Mouse (Mus musculus): ENCODE measurements around the gene Eps8l1. TPM values are rescaled to one million over a fixed set of nuclear protein-coding genes. Genes with fewer than 3 reads are reported as not detected.

Gene Eps8l1
- total and polyA plus RNA-seq, 2 experiments, result 1.4 to 6.5 TPM

GRCm38 (mm10) chr7:4501558-4502397 lies 41.3 kb downstream of the Eps8l1 start, which contains the start of gene Ppp1r12c:
TSS of gene Ppp1r12c (minus strand) at chr7:4501680.
- TF ChIP-seq POLR2A (IDR thresholded peaks at IDR 0.05; ENCODE audit: extremely low read depth, insufficient read depth, low read length) (peak; percentile 45; the same call in 1 of the 2 replicates), CTCF (IDR thresholded peaks at IDR 0.05; ENCODE audit: low read depth, low read length) (no peak)
- no peaks in the 10 kb centered on the region for H3K27me3 ChIP-seq (ENCODE audit: control insufficient read depth, insufficient read depth, low read length)
- peak within 1 kb of the TSS; percentile 97 for H3K4me3 ChIP-seq (ENCODE audit: insufficient read depth, low read depth, low read length)
- H3K27ac ChIP-seq (replicated peaks; ENCODE audit: insufficient read depth, low read depth, low read length), result peak within 1 kb of the TSS; percentile 90
- WGBS, result 1% methylated on average over 62 of the region's 62 CpGs
- no peaks in the 10 kb centered on the region for H3K36me3 ChIP-seq (ENCODE audit: control insufficient read depth, insufficient read depth, low read length)
- peak within 1 kb of the TSS; percentile 91 for H3K9ac ChIP-seq (ENCODE audit: low read depth, low read length)
- H3K4me1 ChIP-seq (ENCODE audit: control insufficient read depth, insufficient read depth, low read length), result peaks cover 10% of the 10 kb centered on the region
- H3K79me2 ChIP-seq (ENCODE audit: control insufficient read depth, insufficient read depth, low read length), result peaks cover 27% of the 10 kb centered on the region
- peak; percentile 86 for DNase-seq (ENCODE audit: extremely low read depth, low read depth, low spot score)

DNA sequence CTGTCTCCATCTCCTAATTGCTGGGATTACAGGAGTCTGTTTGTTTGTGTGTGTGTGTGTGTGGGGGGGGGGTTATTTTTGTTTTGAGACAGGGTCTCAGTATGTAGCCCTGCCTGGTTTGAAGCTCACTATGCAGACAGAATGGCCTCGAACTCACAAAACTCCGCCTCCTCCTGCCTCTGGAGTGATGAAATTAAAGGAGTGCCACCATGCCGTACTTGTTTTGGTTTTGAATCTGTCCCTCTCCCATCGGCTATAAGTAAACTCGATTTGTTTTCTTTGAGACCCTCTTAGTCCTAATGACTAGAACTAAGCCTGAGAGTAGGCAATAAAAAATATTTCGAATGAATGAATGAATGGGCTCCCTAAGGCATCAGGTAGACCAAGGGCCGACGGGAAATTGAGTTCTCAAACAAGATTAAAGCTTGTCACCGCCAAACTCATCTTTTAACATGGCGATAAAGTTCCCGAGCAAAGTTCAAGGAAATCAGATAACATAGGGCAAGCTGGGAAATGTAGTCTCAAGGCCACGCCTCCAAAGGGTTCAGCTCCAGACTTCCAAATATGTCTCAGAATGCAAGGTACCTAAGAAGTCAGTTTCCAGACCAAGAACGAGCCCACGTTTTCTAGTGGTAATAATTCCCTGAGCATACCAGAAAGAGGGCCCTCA lies 42.1 kb downstream of the Eps8l1 start:
- Histone ChIP-seq H3K79me2 (ENCODE audit: control insufficient read depth, insufficient read depth, low read length) (peaks cover 27% of the 10 kb centered on the region), H3K4me1 (ENCODE audit: control insufficient read depth, insufficient read depth, low read length) (peaks cover 10% of the 10 kb centered on the region), H3K27ac (replicated peaks; ENCODE audit: insufficient read depth, low read depth, low read length) (peak overlapping the region; percentile 90), H3K4me3 (ENCODE audit: insufficient read depth, low read depth, low read length) (peak overlapping the region; percentile 40; the same call in 1 of the 2 replicates), H3K9ac (ENCODE audit: low read depth, low read length) (no peak overlapping the region), H3K36me3 (ENCODE audit: control insufficient read depth, insufficient read depth, low read length) (no peaks in the 10 kb centered on the region), H3K27me3 (ENCODE audit: control insufficient read depth, insufficient read depth, low read length) (no peaks in the 10 kb centered on the region)
- TF ChIP-seq POLR2A (IDR thresholded peaks at IDR 0.05; ENCODE audit: extremely low read depth, insufficient read depth, low read length), result no peak
- TF ChIP-seq CTCF (IDR thresholded peaks at IDR 0.05; ENCODE audit: low read depth, low read length), result no peak
- peak; percentile 97 for DNase-seq (ENCODE audit: extremely low read depth, low read depth, low spot score)
- WGBS, result 8% methylated on average over 14 of the region's 14 CpGs

DNA sequence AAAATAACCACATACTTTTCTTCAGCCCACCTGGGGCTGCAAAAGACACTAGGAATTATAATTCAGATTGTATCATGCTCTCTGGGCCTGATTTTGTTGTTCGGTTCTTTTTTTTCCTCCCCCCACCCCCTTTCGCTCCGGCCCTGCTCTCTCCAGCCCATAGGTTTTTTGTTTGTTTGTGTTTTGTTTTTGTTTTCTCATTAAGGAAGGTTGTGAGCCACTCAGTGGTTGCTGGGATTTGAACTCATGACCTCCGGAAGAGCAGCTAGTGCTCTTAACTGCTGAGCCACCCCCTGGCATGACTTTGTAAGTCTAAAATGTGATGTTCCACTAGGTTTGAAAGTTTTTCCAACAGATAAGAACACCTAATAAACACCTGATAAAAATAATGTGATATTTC lies 42.6 kb downstream of the Eps8l1 start:
- WGBS, result 79% methylated on average over 4 of the region's 4 CpGs
- Histone ChIP-seq H3K27me3 (ENCODE audit: control insufficient read depth, insufficient read depth, low read length) (no peaks in the 10 kb centered on the region), H3K27ac (replicated peaks; ENCODE audit: insufficient read depth, low read depth, low read length) (no peak overlapping the region), H3K4me1 (ENCODE audit: control insufficient read depth, insufficient read depth, low read length) (peaks cover 10% of the 10 kb centered on the region), H3K4me3 (ENCODE audit: insufficient read depth, low read depth, low read length) (no peak overlapping the region), H3K9ac (ENCODE audit: low read depth, low read length) (no peak overlapping the region), H3K36me3 (ENCODE audit: control insufficient read depth, insufficient read depth, low read length) (no peaks in the 10 kb centered on the region), H3K79me2 (ENCODE audit: control insufficient read depth, insufficient read depth, low read length) (peaks cover 26% of the 10 kb centered on the region)
- no peak for DNase-seq (ENCODE audit: extremely low read depth, low read depth, low spot score)
- TF ChIP-seq POLR2A (IDR thresholded peaks at IDR 0.05; ENCODE audit: extremely low read depth, insufficient read depth, low read length) (no peak), CTCF (IDR thresholded peaks at IDR 0.05; ENCODE audit: low read depth, low read length) (no peak)

- 80% methylated on average over 5 of the region's 5 CpGs for WGBS
- H3K9ac ChIP-seq (ENCODE audit: low read depth, low read length), result no peak overlapping the region
- peaks cover 9% of the 10 kb centered on the region for H3K4me1 ChIP-seq (ENCODE audit: control insufficient read depth, insufficient read depth, low read length)
- no peak for DNase-seq (ENCODE audit: extremely low read depth, low read depth, low spot score)
- peaks cover 19% of the 10 kb centered on the region for H3K79me2 ChIP-seq (ENCODE audit: control insufficient read depth, insufficient read depth, low read length)
- H3K4me3 ChIP-seq (ENCODE audit: insufficient read depth, low read depth, low read length), result no peak overlapping the region
- peak overlapping the region; percentile 67; the same call in 1 of the 2 replicates for H3K27ac ChIP-seq (replicated peaks; ENCODE audit: insufficient read depth, low read depth, low read length)
- H3K36me3 ChIP-seq (ENCODE audit: control insufficient read depth, insufficient read depth, low read length), result no peaks in the 10 kb centered on the region
- no peaks in the 10 kb centered on the region for H3K27me3 ChIP-seq (ENCODE audit: control insufficient read depth, insufficient read depth, low read length)
- TF ChIP-seq CTCF (IDR thresholded peaks at IDR 0.05; ENCODE audit: low read depth, low read length) (no peak), POLR2A (IDR thresholded peaks at IDR 0.05; ENCODE audit: extremely low read depth, insufficient read depth, low read length) (no peak)
Measured at GRCm38 (mm10) chr7:4503858-4504257, 43.4 kb downstream of the Eps8l1 start.

DNA sequence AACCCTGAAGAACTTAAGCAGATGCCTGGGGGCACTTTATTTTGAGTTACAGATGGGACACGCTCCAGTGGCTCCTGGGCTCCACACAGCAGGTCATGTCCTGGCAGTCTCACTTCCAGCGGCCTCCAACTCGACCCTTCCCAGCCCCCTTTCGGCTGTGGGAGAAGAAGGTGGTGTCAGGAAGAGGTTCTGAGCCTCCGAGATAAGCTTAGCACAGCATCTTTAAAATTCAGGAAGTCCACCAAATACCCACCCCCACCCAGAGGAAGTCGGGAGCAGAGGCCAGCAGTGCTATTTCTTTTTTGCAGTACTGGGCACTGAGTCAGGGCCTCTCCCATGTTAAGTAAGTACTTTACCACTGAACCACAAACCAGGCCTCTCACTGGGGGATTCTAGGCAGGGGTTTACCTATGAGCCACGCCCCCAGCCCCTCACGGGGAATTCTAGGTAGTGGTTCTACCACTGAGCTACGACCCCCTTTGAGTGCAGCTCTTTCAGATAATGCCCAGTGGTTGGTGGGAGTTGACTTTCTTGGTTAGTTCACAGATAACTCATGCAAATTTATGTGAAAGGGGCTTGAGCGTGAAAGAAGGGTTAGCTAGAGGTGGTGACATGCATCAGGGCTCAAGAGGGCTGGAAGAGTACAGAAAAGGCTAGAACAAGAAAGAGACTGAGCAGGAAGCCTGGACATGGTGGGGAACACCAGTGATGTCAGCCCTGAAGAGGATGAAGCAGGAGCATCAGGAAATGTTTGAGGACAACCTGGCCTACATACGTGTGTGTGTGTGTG lies 44.4 kb downstream of the Eps8l1 start:
- WGBS, result 71% methylated on average over 11 of the region's 11 CpGs
- peaks cover 10% of the 10 kb centered on the region for H3K79me2 ChIP-seq (ENCODE audit: control insufficient read depth, insufficient read depth, low read length)
- H3K36me3 ChIP-seq (ENCODE audit: control insufficient read depth, insufficient read depth, low read length), result no peaks in the 10 kb centered on the region
- no peaks in the 10 kb centered on the region for H3K27me3 ChIP-seq (ENCODE audit: control insufficient read depth, insufficient read depth, low read length)
- H3K9ac ChIP-seq (ENCODE audit: low read depth, low read length), result no peak overlapping the region
- H3K4me3 ChIP-seq (ENCODE audit: insufficient read depth, low read depth, low read length), result no peak overlapping the region
- H3K4me1 ChIP-seq (ENCODE audit: control insufficient read depth, insufficient read depth, low read length), result peaks cover 4% of the 10 kb centered on the region; the same call in 1 of the 2 replicates
- TF ChIP-seq POLR2A (IDR thresholded peaks at IDR 0.05; ENCODE audit: extremely low read depth, insufficient read depth, low read length), result no peak
- TF ChIP-seq CTCF (IDR thresholded peaks at IDR 0.05; ENCODE audit: low read depth, low read length), result no peak
- H3K27ac ChIP-seq (replicated peaks; ENCODE audit: insufficient read depth, low read depth, low read length), result peak overlapping the region; percentile 67
- DNase-seq (ENCODE audit: extremely low read depth, low read depth, low spot score), result peak; percentile 33
